Mouse (Mus musculus) liver, embryonic 14.5 days (tissue): ENCODE results near the gene Pabpn1. TPM values are rescaled to one million over a fixed set of nuclear protein-coding genes. Genes with fewer than 3 reads are reported as not detected.

Experiments used
- ATAC-seq: fragments of 200-750 bp; cut with Nextera tagmentation; 2 replicates; pipeline ENCODE4 v1.8.0; 2017; ENCODE audit warnings: moderate number of reproducible peaks, mild to moderate bottlenecking, moderate library complexity; ENCODE audit not compliant: insufficient read depth
- DNase-seq, 3 experiments: peaks; one replicate each; pipeline ENCODE4 v3.0.0-alpha.2; 2012 to 2013; ENCODE audit warnings: low read depth in 3 of 3, low spot score in 3 of 3
- H3K27ac ChIP-seq: fragments of 300-500 bp; sonication (generic); 2 replicates; pipeline ENCODE4 v1.5.1; 2014; ENCODE audit warnings: moderate library complexity, mild to moderate bottlenecking, control low read depth, inconsistent platforms
- H3K27me3 ChIP-seq: fragments of 300-500 bp; sonication (generic); 2 replicates; pipeline ENCODE4 v1.6.1; 2014; ENCODE audit warnings: mild to moderate bottlenecking, low read length, moderate library complexity; ENCODE audit not compliant: control insufficient read depth, insufficient read depth
- H3K36me3 ChIP-seq: fragments of 300-500 bp; sonication (generic); replicated peaks from 2 replicates; pipeline ENCODE4 v1.6.1; 2014; ENCODE audit warnings: low read depth; ENCODE audit not compliant: control insufficient read depth, insufficient read depth
- H3K4me1 ChIP-seq, 2 experiments: fragments of 200-500 bp in 1 of 2; fragments of 300-500 bp in 1 of 2; sonication (generic) in 1 of 2; replicated peaks; 2 replicates each; pipeline ENCODE4 v1.6.1; 2012 to 2014; ENCODE audit warnings: antibody characterized with exemption in 1 of 2, inconsistent platforms in 1 of 2, low read length in 1 of 2; ENCODE audit not compliant: control insufficient read depth in 2 of 2, insufficient read depth in 2 of 2
- H3K4me2 ChIP-seq: fragments of 300-500 bp; sonication (generic); 2 replicates; pipeline ENCODE4 v1.6.1; 2014; ENCODE audit warnings: low read depth, mild to moderate bottlenecking, control low read depth, moderate library complexity
- H3K4me3 ChIP-seq, 2 experiments: fragments of 200-500 bp in 1 of 2; fragments of 300-500 bp in 1 of 2; sonication (generic) in 1 of 2; 2 replicates each; pipeline ENCODE4 v1.5.1; 2012 to 2014; ENCODE audit warnings: low read depth in 2 of 2, low read length in 2 of 2, mild to moderate bottlenecking in 2 of 2, control low read depth in 1 of 2, inconsistent platforms in 1 of 2, moderate library complexity in 1 of 2; ENCODE audit not compliant: insufficient read depth in 1 of 2
- H3K9ac ChIP-seq: fragments of 300-500 bp; sonication (generic); replicated peaks from 2 replicates; pipeline ENCODE4 v1.6.1; 2014; ENCODE audit warnings: mild to moderate bottlenecking, control low read depth, moderate library complexity
- H3K9me3 ChIP-seq: fragments of 300-500 bp; sonication (generic); 2 replicates; pipeline ENCODE4 v1.6.1; 2016; ENCODE audit warnings: low read length, mixed read lengths; ENCODE audit not compliant: control insufficient read depth
- CTCF ChIP-seq: IDR thresholded peaks from 2 replicates; pipeline ENCODE4 v1.5.1; 2016; ENCODE audit warnings: antibody characterized with exemption, low read depth, control low read depth
- EP300 ChIP-seq: IDR thresholded peaks from 2 replicates; pipeline ENCODE4 v1.6.1; 2016; ENCODE audit warnings: antibody characterized with exemption, low read depth
- WGBS: fragments of 180-500 bp; shearing (Covaris S2); extraction: QIAGEN DNeasy Blood & Tissue Kit; methylation state at CpG from one replicate; pipeline ENCODE4 v1.1.7; 2014; ENCODE audit not compliant: insufficient replicate concordance; 5-methylcytosine and 5-hydroxymethylcytosine counted together
- polyA plus RNA-seq, 2 experiments: library from polyadenylated mRNA; depleted of rRNA in 1 of 2; stranded (reverse) in 1 of 2; unstranded in 1 of 2; fragments of >200 nt; fragmentation: Nextera tagmentation in 1 of 2; extraction: Ambion mirVana in 1 of 2; gene quantifications; 2 replicates each; pipeline versions ENCODE4 v1.2.1 to v1.2.3; 2012 to 2014

Pabpn1 gene
- polyA plus RNA-seq, 2 experiments: 47.1 to 110 TPM

DNA sequence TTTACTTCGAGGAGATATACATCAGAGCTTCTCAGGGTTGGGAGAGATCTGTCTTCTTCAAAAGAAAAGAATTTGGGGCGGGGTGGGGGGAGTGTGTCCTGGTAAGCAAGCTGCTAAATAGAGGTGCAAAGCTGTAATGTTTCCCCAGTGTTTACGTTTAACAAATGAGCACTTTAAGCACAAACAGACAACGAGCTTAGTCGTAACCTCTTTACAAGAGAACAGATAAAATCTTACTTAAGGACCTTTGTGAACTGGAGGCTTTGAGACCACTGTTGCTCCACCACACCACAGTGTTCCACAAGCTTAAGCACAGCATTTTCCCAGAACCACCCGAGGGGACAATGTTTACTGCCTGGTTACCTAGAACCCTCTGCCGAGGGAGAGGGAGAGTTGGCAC is 35.0 kb downstream of the Pabpn1 start:
- TF ChIP-seq CTCF (no peak), EP300 (no peak)
- DNase-seq: no peak
- H3K4me3 ChIP-seq: no peak overlapping the region
- 23% methylated on average over 7 of the region's 7 CpGs for WGBS
- no peaks in the 10 kb centered on the region for H3K9me3 ChIP-seq
- no peak overlapping the region for H3K27ac ChIP-seq
- H3K9ac ChIP-seq: no peak overlapping the region
- no peaks in the 10 kb centered on the region for H3K36me3 ChIP-seq
- H3K4me1 ChIP-seq: peaks cover 8 to 12% of the 10 kb centered on the region in 2 experiments
- no peak overlapping the region for H3K4me2 ChIP-seq
- peaks cover 43% of the 10 kb centered on the region for H3K27me3 ChIP-seq
- no peak for ATAC-seq

DNA sequence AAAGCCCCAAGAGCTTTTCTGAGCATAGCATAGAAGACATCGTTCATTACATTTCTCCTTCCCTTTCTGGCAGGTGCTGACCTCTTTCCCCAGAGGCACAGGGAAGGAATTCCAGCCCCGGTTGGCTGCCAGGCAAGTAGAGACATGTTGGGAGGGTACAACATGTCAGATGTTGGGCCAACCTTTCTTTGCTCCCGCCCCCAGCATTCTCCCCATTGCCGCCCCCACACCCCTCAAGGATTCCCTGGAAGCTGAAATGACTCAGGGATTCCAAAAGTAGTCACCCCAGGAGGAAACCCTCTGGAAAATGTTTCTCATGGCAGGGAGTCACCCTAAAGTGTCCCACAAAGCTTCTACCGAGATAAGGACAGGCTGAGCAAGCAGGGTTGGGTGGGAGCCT is 37.5 kb downstream of the Pabpn1 start:
- WGBS: 53% methylated on average over 5 of the region's 5 CpGs
- Histone ChIP-seq H3K9me3 (no peaks in the 10 kb centered on the region), H3K9ac (no peak overlapping the region), H3K4me2 (no peak overlapping the region), H3K4me1 (peaks cover 3 to 5% of the 10 kb centered on the region in 2 experiments), H3K4me3 (no peak overlapping the region), H3K27ac (no peak overlapping the region), H3K36me3 (no peaks in the 10 kb centered on the region), H3K27me3 (peaks cover 42% of the 10 kb centered on the region)
- DNase-seq (no peak), ATAC-seq (no peak)
- TF ChIP-seq CTCF (no peak), EP300 (no peak)

DNA sequence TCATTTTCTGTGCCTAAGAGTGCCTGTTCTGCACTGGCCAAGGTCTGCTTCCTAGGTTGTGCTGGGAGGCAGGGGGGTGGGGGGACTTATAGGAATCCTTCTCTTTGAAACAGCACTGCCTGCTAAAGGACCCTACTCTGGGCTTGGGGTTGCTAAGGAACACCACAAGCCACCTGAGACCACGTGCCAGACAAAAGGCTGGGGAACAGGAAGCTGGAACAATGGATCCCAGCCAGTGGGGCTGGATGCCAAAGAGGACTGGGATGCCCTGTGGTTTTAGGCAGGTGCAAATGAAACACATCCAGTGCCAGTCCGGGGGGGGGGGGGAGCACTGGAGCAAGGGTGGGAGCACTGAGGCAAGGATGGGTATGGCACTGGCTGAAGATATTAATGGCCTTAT is 38.1 kb downstream of the Pabpn1 start:
- Histone ChIP-seq H3K4me3 (no peak overlapping the region), H3K27me3 (peaks cover 36% of the 10 kb centered on the region), H3K9ac (no peak overlapping the region), H3K27ac (no peak overlapping the region), H3K4me1 (no peaks in the 10 kb centered on the region), H3K4me2 (no peak overlapping the region), H3K36me3 (no peaks in the 10 kb centered on the region), H3K9me3 (no peaks in the 10 kb centered on the region)
- TF ChIP-seq EP300 (no peak), CTCF (no peak)
- no peak for ATAC-seq
- DNase-seq: no peak
- WGBS: 20% methylated on average over 2 of the region's 2 CpGs

DNA sequence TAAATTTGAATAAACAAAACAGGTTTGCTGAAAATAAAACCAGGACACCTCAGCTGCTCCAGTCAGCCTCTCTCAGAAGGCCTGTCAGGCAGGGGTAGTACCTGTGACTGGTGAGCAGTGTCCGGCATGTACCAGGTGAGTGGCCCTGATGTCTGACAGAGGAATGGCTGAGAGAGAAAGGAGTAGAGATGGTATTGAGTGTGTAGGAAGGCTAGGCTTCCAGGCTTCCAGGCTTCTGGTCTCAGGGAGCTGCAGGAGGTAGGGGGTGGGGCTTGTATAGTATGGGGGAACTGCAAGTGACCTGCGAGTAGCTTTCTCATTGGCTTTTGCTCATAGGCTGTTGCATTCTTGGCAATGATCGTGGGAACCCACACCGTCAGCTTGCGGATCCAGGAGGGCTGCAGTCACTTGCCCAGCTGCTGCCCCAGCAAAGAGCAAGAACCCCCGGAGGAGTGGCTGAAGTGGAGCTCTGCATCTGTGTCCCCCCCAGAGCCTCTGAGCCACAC is 40.4 kb downstream of the Pabpn1 start, which contains the start of gene Il25:
TSS of gene Il25 (plus strand) at position 51 of the 506 bp plus-strand sequence.
- Histone ChIP-seq H3K4me2 (no peak within 1 kb of the TSS), H3K27ac (no peak within 1 kb of the TSS), H3K9ac (no peak within 1 kb of the TSS), H3K9me3 (no peaks in the 10 kb centered on the region), H3K27me3 (peaks cover 13% of the 10 kb centered on the region), H3K4me1 (no peaks in the 10 kb centered on the region), H3K36me3 (no peaks in the 10 kb centered on the region), H3K4me3 (no peak within 1 kb of the TSS)
- 48% methylated on average over 6 of the region's 6 CpGs for WGBS
- DNase-seq (no peak), ATAC-seq (no peak)
- TF ChIP-seq CTCF: no peak
- no peak for TF ChIP-seq EP300

DNA sequence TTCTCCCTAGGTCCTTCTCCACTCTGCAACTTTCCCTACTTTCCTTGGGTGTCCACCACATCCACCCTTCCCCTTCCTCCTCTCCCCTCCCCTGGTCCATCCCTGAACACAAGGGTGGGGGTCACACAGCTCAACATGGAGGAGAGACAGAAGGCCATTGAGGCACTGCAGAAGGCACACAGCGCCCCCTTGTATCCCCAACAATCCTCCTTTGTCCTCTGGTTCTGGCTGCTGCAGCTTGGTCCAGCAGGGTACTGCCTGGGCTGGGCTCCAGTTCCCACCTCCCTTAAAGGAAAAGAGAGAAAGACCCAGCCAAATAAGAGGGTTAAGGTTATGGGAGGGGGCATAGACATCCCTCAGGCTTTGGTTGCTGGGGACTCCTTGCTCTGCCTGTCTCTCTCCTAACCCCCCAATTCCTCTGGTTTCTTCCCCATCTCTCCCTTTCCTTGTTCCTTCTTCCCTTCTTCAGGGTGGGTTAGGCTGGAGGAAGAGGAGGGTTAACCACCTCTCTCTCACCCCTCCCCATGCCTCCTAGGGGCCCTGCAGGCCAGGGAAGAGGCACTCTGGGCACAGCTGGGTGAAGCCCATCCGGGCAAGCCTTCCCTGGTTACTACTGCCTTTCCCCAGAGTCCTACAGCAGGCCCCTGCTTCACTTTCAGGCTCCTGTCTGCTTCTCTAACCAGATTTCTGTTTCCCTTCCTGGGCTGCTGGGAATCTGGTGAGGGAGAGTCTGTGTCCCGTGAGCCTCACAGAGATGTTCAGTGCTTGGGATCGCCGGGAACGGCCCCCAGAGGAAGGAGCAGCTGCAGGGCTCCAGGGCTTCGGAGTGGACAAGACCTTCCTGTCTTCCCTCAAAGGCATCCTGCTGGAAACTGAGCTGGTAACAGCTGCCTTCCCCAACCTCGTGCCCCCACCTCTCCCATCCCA is 43.9 kb downstream of the Pabpn1 start, which contains the start of gene Cmtm5:
TSS of gene Cmtm5 (plus strand) at position 358 of the 927 bp plus-strand sequence.
- DNase-seq: no peak
- Histone ChIP-seq H3K27ac (no peak within 1 kb of the TSS), H3K9ac (no peak within 1 kb of the TSS), H3K4me3 (no peak within 1 kb of the TSS), H3K27me3 (no peaks in the 10 kb centered on the region), H3K36me3 (no peaks in the 10 kb centered on the region), H3K4me1 (no peaks in the 10 kb centered on the region), H3K4me2 (no peak within 1 kb of the TSS), H3K9me3 (no peaks in the 10 kb centered on the region)
- WGBS: 21% methylated on average over 8 of the region's 8 CpGs
- TF ChIP-seq EP300 (no peak), CTCF (no peak)
- no peak for ATAC-seq
